Mouse (Mus musculus): ENCODE data around the gene 2810459M11Rik.

DNA sequence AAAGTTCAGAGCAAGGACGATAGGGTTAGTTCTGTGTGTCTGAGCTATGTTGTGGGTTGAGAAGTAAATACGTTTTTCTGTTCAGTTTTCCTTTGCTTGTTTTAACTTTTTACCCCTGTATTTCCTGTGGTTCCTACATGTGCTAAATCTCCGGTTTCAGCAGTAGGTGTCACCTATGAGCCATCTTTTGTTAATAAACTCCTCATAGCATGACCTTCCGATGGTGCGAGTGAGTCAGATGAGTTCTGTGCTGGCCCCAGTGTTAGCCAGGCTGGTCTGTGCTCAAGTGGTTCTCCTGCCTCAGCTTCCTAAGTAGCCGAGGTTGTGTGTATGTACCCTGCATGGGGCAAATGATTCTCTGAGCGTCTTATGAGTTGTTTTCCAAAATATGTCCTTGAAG is 48.8 kb downstream of the 2810459M11Rik start:
- TF ChIP-seq CTCF (conservative IDR thresholded peaks at IDR 0.05; ENCODE audit: low read length) (no peak), NANOG (IDR thresholded peaks at IDR 0.05; ENCODE audit: borderline replicate concordance, low read length) (no peak)
